Mouse (Mus musculus): ENCODE results near the gene Frmd4b.

GRCm38 (mm10) chr6:97405311-97405710, 212.0 kb downstream of the Frmd4b start:
- TF ChIP-seq USF1 (IDR thresholded peaks at IDR 0.05; ENCODE audit: low read depth) (no peak), POLR2A (IDR thresholded peaks at IDR 0.05; ENCODE audit: insufficient read length, low read depth) (no peak), TCF12 (IDR thresholded peaks at IDR 0.05; ENCODE audit: insufficient read depth, poor library complexity, severe bottlenecking) (no peak), CEBPB (IDR thresholded peaks at IDR 0.05; ENCODE audit: insufficient read depth, poor library complexity, severe bottlenecking) (no peak), E2F4 (IDR thresholded peaks at IDR 0.05; ENCODE audit: insufficient read depth) (no peak), MAX (IDR thresholded peaks at IDR 0.05; ENCODE audit: low read depth) (no peak)
